Mouse (Mus musculus): ENCODE data around the gene Rps12.

GRCm38 (mm10) chr10:23816241-23816640, 29.2 kb upstream of the Rps12 start:
- TF ChIP-seq CTCF (IDR thresholded peaks at IDR 0.05; ENCODE audit: control insufficient read depth, insufficient read depth, insufficient replicate concordance, low read depth, low read length) (no peak), POLR2A (IDR thresholded peaks at IDR 0.05; ENCODE audit: control insufficient read depth, low read depth, low read length) (no peak)

Data from testis, adult 2 months (tissue).